Mouse (Mus musculus) splenic B cell, adult 2 months (primary cell): ENCODE results near the gene Golph3.
A peak's percentile ranks its signal among the peaks of the same experiment; 100 is the strongest.

Experiments used
- DNase-seq: peaks from one replicate; pipeline ENCODE4 v3.0.0-alpha.2; 2011; ENCODE audit warnings: low read depth, low spot score
- H3K27me3 ChIP-seq: 2 replicates; pipeline ENCODE4 v1.6.1; 2012; ENCODE audit warnings: mild to moderate bottlenecking, low read length, moderate library complexity, mixed read lengths; ENCODE audit not compliant: control insufficient read depth, poor library complexity, insufficient read depth, severe bottlenecking
- H3K36me3 ChIP-seq: 2 replicates; pipeline ENCODE4 v1.6.1; 2012; ENCODE audit warnings: mild to moderate bottlenecking, low read length, moderate library complexity, mixed read lengths; ENCODE audit not compliant: control insufficient read depth, poor library complexity, insufficient read depth, severe bottlenecking

Gene Golph3

GRCm38 (mm10) chr15:12321091-12321787 lies at the start of gene Golph3:
TSS of gene Golph3 (plus strand) at chr15:12321450.
- Histone ChIP-seq H3K27me3 (no peaks in the 10 kb centered on the region), H3K36me3 (no peaks in the 10 kb centered on the region; the same call in 1 of the 2 replicates)
- DNase-seq, result peak; percentile 94

DNA sequence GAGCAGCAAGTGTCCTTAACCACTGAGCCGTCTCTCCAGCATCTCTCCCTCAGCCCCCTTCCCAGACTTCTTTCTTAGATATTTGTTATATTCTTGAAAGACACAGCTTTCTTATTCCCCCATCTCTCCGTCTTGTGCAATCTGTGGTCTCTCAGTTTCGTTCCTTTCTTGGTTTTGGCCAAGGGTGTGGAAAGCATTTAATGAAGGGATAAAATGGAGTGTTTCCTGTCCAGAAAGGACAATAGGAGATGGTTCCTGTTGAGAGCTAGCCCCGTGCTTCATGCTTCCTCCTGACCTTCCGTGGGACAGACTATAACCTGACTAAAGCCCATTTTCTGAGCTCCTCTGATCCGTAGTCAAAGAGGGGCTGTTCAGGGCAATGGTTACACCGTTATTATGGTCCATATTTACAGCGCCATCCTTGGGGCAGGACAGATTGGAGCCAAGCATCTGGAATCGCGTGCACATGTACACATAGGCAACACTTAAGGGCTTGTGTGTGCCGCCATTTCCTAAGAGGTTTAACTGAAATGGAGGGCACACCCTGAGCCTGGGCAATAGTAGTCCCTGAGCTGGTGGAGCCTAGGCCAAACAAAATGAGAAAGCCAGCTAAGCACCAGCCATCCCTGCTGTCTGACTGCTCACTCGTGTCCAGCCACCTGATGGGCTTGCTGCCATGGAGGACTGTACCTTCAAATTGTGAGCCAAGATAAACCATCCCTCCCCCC lies 47.8 kb upstream of the Golph3 start:
- H3K36me3 ChIP-seq, result peaks cover 11% of the 10 kb centered on the region
- no peaks in the 10 kb centered on the region for H3K27me3 ChIP-seq
- DNase-seq, result no peak

- no peak for DNase-seq
- H3K36me3 ChIP-seq, result peaks cover 11% of the 10 kb centered on the region
- H3K27me3 ChIP-seq, result no peaks in the 10 kb centered on the region
These were observed 47.0 kb upstream of the Golph3 start for GRCm38 (mm10) chr15:12274053-12274769.

DNA sequence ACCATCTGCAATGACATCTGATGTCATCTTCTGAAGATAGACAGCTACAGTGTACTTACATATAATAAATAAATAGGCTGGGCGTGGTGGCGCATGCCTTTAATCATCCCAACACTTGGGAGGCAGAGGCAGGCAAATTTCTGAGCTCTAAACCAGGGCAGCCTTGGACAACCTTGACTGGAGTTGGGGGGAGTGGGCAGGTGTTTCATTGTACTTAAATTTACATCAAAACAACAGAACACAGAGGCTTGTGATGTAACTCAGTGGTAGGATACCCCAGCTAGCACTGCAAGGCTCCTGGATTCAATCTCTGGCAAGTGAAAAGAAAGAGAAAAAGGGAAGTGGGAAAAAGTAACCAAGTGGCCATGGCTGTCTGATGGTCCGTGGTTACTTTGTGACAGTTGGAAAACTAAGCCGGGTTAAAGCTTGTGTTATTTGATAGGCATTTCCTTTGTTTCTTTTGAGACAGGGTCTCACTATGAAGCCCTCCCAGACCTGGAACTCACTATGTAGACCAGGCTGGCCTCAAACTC lies 46.1 kb upstream of the Golph3 start:
- DNase-seq, result no peak
- peaks cover 7% of the 10 kb centered on the region; the same call in 1 of the 2 replicates for H3K36me3 ChIP-seq
- no peaks in the 10 kb centered on the region for H3K27me3 ChIP-seq

DNA sequence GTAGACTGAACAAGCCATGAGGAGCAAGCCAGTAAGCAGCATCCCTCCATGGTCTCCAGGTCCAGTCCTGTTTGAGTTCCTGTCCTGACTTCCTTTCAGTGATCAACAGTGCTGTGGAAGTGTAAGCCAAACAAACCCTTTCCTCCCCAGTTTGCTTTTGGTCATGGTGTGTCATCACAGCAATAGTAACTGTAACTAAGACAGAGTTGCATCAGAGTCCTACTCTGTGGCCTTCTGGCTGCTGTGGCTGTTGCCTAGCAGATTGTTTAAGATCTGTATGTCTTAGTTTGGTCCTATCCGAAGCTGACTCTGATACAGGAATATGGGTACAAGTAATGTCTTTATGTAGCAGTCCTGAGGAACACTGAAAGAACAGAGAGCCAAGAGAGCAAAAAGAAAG lies 41.4 kb upstream of the Golph3 start:
- no peaks in the 10 kb centered on the region for H3K27me3 ChIP-seq
- no peak for DNase-seq
- no peaks in the 10 kb centered on the region for H3K36me3 ChIP-seq

DNA sequence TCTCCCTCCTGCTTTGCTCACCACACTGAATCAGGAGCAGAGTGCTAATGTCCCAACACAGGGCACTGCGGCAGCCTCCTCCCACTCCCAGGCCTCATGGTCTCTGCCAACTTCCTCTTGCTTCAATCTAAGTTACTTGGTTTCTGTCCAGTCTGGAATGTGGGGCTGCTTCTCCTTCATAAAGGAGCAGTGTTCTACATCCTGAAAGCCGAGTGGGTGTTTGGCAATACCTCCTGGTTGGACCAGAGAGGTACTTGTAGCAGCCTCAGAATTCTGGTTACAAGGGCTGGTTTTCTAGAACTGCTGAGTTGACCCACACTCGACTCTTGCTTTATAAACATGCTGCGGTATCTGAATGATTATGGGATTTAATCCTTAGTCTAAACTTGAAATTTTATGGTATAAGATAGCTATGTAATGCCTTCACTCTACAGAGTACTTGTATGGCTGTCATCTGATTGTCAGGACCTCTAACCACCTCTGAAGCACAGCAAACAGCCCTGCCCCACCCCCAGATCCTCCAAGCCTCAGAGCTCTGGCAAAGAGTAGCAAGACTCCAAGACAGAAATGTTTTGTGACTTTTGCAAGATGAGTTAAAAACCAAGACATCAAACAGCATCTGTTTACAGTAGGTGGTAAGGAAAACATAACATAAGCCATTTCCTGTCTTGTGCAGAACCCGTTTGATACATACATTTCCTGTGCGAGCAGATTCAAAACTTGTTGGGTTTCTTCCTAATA lies 36.3 kb upstream of the Golph3 start:
- H3K27me3 ChIP-seq, result no peaks in the 10 kb centered on the region
- no peaks in the 10 kb centered on the region for H3K36me3 ChIP-seq
- no peak for DNase-seq

GRCm38 (mm10) chr15:12285535-12285809 lies 35.8 kb upstream of the Golph3 start:
- H3K36me3 ChIP-seq, result no peaks in the 10 kb centered on the region
- H3K27me3 ChIP-seq, result no peaks in the 10 kb centered on the region
- DNase-seq, result no peak

DNA sequence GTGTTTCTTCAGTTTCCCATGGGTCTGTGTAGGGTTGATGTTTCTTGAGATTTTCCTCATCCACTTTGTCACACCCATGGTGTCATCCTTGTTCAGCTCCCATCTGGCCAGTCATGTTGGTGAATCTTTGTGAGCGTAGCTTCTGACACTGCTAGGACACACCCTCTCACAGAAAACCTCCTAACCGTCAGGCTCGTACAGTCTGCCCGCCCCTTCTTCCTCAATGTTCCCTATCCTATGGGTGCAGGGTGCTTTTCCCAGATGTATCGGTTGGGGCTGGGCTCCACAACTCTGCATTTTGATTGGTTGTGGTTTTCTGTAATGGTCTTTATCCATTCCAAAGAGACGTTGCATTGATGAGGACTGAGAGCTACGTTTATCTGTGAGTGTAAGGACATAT lies 30.9 kb upstream of the Golph3 start:
- no peaks in the 10 kb centered on the region for H3K36me3 ChIP-seq
- DNase-seq, result no peak
- no peaks in the 10 kb centered on the region for H3K27me3 ChIP-seq

DNA sequence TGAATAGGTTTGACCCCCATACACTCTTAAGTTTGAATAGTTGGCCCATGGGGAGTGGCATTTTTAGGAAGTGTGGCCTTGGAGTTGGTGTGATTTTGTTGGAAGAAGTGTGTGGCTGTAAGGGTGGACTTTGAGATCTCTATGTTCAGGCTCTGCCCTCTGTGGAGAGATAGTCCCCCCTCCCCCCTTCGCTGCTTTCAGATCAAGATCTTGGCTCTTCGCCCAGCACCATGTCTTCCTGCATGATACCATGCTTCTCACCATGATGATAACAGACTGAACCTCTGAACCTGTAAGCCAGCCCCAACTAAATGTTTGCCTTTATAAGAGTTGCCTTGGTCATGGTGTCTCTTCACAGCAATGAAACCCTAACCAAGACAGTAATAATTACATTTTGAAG lies 29.5 kb upstream of the Golph3 start:
- no peaks in the 10 kb centered on the region for H3K27me3 ChIP-seq
- no peak for DNase-seq

GRCm38 (mm10) chr15:12296228-12296627 lies 25.0 kb upstream of the Golph3 start:
- H3K36me3 ChIP-seq, result no peaks in the 10 kb centered on the region

More for the DNA sequence above, 29.5 kb upstream of the Golph3 start:
- H3K36me3 ChIP-seq, result no peaks in the 10 kb centered on the region

DNA sequence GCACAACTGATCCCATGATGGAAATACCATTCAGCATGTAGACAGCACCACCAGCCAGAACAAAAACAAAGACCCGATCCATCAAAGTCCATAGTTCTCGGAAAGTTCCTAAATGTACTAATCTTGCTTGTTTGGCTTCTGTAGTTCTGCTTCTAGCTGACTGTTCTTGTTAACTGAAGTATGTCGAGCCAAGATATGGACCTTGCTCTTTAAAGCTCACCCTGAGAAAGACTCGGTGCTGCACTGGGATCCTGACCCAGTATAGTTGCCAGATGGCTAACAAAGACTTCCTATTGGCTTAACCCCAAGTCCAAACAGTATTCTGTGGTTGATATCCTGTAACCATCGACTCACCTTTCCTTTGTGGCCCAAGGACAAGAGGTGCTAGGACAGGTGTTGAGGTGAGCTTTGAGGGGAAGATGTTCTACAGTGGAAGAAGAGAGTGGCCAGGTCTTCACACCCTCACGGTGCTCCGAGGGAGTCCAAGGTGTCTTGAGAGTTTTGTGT lies 23.0 kb upstream of the Golph3 start:
- Histone ChIP-seq H3K27me3 (no peaks in the 10 kb centered on the region), H3K36me3 (no peaks in the 10 kb centered on the region)
- no peak for DNase-seq

More at GRCm38 (mm10) chr15:12296228-12296627, 25.0 kb upstream of the Golph3 start:
- H3K27me3 ChIP-seq, result no peaks in the 10 kb centered on the region
- no peak for DNase-seq

- no peak for DNase-seq
- no peaks in the 10 kb centered on the region for H3K27me3 ChIP-seq
- H3K36me3 ChIP-seq, result no peaks in the 10 kb centered on the region
These were observed 19.5 kb upstream of the Golph3 start for GRCm38 (mm10) chr15:12301771-12302170.

- no peak for DNase-seq
- H3K27me3 ChIP-seq, result no peaks in the 10 kb centered on the region
These were observed 14.8 kb upstream of the Golph3 start for GRCm38 (mm10) chr15:12306188-12307071.

More at GRCm38 (mm10) chr15:12306188-12307071, 14.8 kb upstream of the Golph3 start:
- H3K36me3 ChIP-seq, result no peaks in the 10 kb centered on the region
